Mouse (Mus musculus) MEL (cell line): ENCODE measurements at regions not wholly inside any gene's neighbourhood (a gene's known extent, or its start where the extent isn't known, plus 50 kb on each side); places are given as distances from the start of the nearest gene placed in this dataset.

Experiments
- DNase-seq: peaks from one replicate; pipeline ENCODE4 v3.0.0; 2011; ENCODE audit warnings: low read depth, low spot score
- H3K27ac ChIP-seq: 2 replicates; pipeline ENCODE4 v1.5.1; 2012; ENCODE audit warnings: low read depth, mild to moderate bottlenecking, control low read depth, low read length, moderate library complexity; ENCODE audit not compliant: control insufficient read depth
- H3K27me3 ChIP-seq, 2 experiments: fragments of 150-350 bp in 1 of 2; sonication (generic) in 1 of 2; 2 replicates each; pipeline ENCODE4 v1.6.1; 2012; ENCODE audit warnings: low read length in 2 of 2, mild to moderate bottlenecking in 2 of 2, improper control_type of control experiment in 1 of 2, moderate library complexity in 1 of 2; ENCODE audit not compliant: insufficient read depth in 2 of 2, control insufficient read depth in 1 of 2
- H3K36me3 ChIP-seq, 2 experiments: 2 replicates each; pipeline ENCODE4 v1.6.1; 2012 to 2014; ENCODE audit warnings: low read length in 2 of 2, improper control_type of control experiment in 1 of 2, inconsistent platforms in 1 of 2, mild to moderate bottlenecking in 1 of 2; ENCODE audit not compliant: insufficient read depth in 2 of 2, control insufficient read depth in 1 of 2
- H3K4me1 ChIP-seq, 2 experiments: fragments of 150-350 bp in 1 of 2; sonication (generic) in 1 of 2; 2 replicates each; pipeline ENCODE4 v1.6.1; 2012; ENCODE audit warnings: low read length in 2 of 2, improper control_type of control experiment in 1 of 2, mild to moderate bottlenecking in 1 of 2; ENCODE audit not compliant: insufficient read depth in 2 of 2, control insufficient read depth in 1 of 2
- H3K4me3 ChIP-seq, 2 experiments: fragments of 150-350 bp in 1 of 2; sonication (generic) in 1 of 2; 2 replicates each; pipeline ENCODE4 v1.5.1; 2012; ENCODE audit warnings: low read depth in 2 of 2, low read length in 2 of 2, mild to moderate bottlenecking in 2 of 2, moderate library complexity in 2 of 2, control low read depth in 1 of 2, improper control_type of control experiment in 1 of 2; ENCODE audit not compliant: control insufficient read depth in 1 of 2, insufficient read depth in 1 of 2
- H3K79me2 ChIP-seq: 2 replicates; pipeline ENCODE4 v1.6.1; 2012; ENCODE audit warnings: mild to moderate bottlenecking, low read length, moderate library complexity; ENCODE audit not compliant: control insufficient read depth, poor library complexity, insufficient read depth
- H3K9ac ChIP-seq: 2 replicates; pipeline ENCODE4 v1.6.1; 2012; ENCODE audit warnings: low read depth, mild to moderate bottlenecking, control low read depth, low read length, moderate library complexity; ENCODE audit not compliant: control insufficient read depth, poor library complexity, severe bottlenecking
- H3K9me3 ChIP-seq: fragments of 150-350 bp; sonication (generic); replicated peaks from 2 replicates; pipeline ENCODE4 v1.6.1; 2012; ENCODE audit warnings: mild to moderate bottlenecking, low read length, improper control_type of control experiment, moderate library complexity; ENCODE audit not compliant: insufficient read depth
- BHLHE40 ChIP-seq: IDR thresholded peaks from 2 replicates; pipeline ENCODE4 v1.6.1; 2012; ENCODE audit warnings: low read depth, mild to moderate bottlenecking, inconsistent platforms, low read length, improper control_type of control experiment, borderline replicate concordance
- CHD1 ChIP-seq: IDR thresholded peaks from 2 replicates; pipeline ENCODE4 v1.6.1; 2012; ENCODE audit warnings: low read depth, mild to moderate bottlenecking, inconsistent platforms, low read length, improper control_type of control experiment
- CHD2 ChIP-seq: IDR thresholded peaks from 2 replicates; pipeline ENCODE4 v1.6.1; 2011; ENCODE audit warnings: low read length, improper control_type of control experiment
- CTCF ChIP-seq, 3 experiments: IDR thresholded peaks in 2 of 3; conservative IDR thresholded peaks in 1 of 3; 2 replicates each; pipeline ENCODE4 v1.5.1; 2011 to 2012; ENCODE audit warnings: low read length in 3 of 3, low read depth in 2 of 3, mild to moderate bottlenecking in 2 of 3, improper control_type of control experiment in 1 of 3, inconsistent platforms in 1 of 3, mixed read lengths in 1 of 3, moderate library complexity in 1 of 3; ENCODE audit not compliant: control insufficient read depth in 1 of 3, insufficient read depth in 1 of 3, poor library complexity in 1 of 3, severe bottlenecking in 1 of 3
- E2F4 ChIP-seq: IDR thresholded peaks from 2 replicates; pipeline ENCODE4 v1.6.1; 2011; ENCODE audit warnings: low read depth, low read length, improper control_type of control experiment, borderline replicate concordance
- ELF1 ChIP-seq: IDR thresholded peaks from 2 replicates; pipeline ENCODE4 v1.6.1; 2014; ENCODE audit warnings: low read depth, mild to moderate bottlenecking, inconsistent platforms, low read length, improper control_type of control experiment, moderate library complexity
- EP300 ChIP-seq, 2 experiments: IDR thresholded peaks; 2 replicates each; pipeline ENCODE4 v1.6.1; 2011; ENCODE audit warnings: improper control_type of control experiment in 2 of 2, low read length in 2 of 2, low read depth in 1 of 2, mild to moderate bottlenecking in 1 of 2
- GATA1 ChIP-seq: IDR thresholded peaks from 2 replicates; pipeline ENCODE4 v1.6.1; 2011; ENCODE audit warnings: low read depth, low read length, improper control_type of control experiment
- HCFC1 ChIP-seq: IDR thresholded peaks from 2 replicates; pipeline ENCODE4 v1.6.1; 2012; ENCODE audit warnings: low read depth, mild to moderate bottlenecking, inconsistent platforms, low read length, improper control_type of control experiment, moderate library complexity
- JUND ChIP-seq: IDR thresholded peaks from 2 replicates; pipeline ENCODE4 v1.6.1; 2011; ENCODE audit warnings: low read depth, mild to moderate bottlenecking, improper control_type of control experiment, low read length
- KAT2A ChIP-seq: conservative IDR thresholded peaks from 2 replicates; pipeline ENCODE4 v1.6.1; 2012; ENCODE audit warnings: low read depth, low read length, improper control_type of control experiment, inconsistent platforms
- MAFK ChIP-seq: IDR thresholded peaks from 2 replicates; pipeline ENCODE4 v1.6.1; 2011; ENCODE audit warnings: low read depth, mild to moderate bottlenecking, low read length, improper control_type of control experiment, borderline replicate concordance
- MAZ ChIP-seq: IDR thresholded peaks from 2 replicates; pipeline ENCODE4 v1.6.1; 2012; ENCODE audit warnings: low read depth, mild to moderate bottlenecking, inconsistent platforms, low read length, improper control_type of control experiment
- MEF2A ChIP-seq: IDR thresholded peaks from 2 replicates; pipeline ENCODE4 v1.6.1; 2014; ENCODE audit warnings: low read depth, mild to moderate bottlenecking, inconsistent platforms, low read length, improper control_type of control experiment; ENCODE audit not compliant: poor library complexity, insufficient replicate concordance, severe bottlenecking; ENCODE audit errors: extremely low read depth
- MYB ChIP-seq: IDR thresholded peaks from 2 replicates; pipeline ENCODE4 v1.6.1; 2011; ENCODE audit warnings: mild to moderate bottlenecking, low read depth, low read length, improper control_type of control experiment
- MYC ChIP-seq: IDR thresholded peaks from 2 replicates; pipeline ENCODE4 v1.6.1; 2011; ENCODE audit warnings: low read depth, mild to moderate bottlenecking, low read length, improper control_type of control experiment, moderate library complexity
- NRF1 ChIP-seq: IDR thresholded peaks from 2 replicates; pipeline ENCODE4 v1.6.1; 2014; ENCODE audit warnings: low read depth, mild to moderate bottlenecking, inconsistent platforms, low read length, improper control_type of control experiment, moderate library complexity; ENCODE audit not compliant: poor library complexity, insufficient read depth, severe bottlenecking
- POLR2A ChIP-seq, 2 experiments: IDR thresholded peaks; 2 replicates each; pipeline ENCODE4 v1.6.1; 2011 to 2012; ENCODE audit warnings: low read length in 2 of 2, mild to moderate bottlenecking in 2 of 2, control low read depth in 1 of 2, improper control_type of control experiment in 1 of 2, low read depth in 1 of 2, moderate library complexity in 1 of 2; ENCODE audit not compliant: control insufficient read depth in 1 of 2, insufficient read depth in 1 of 2, poor library complexity in 1 of 2
- POLR2AphosphoS2 ChIP-seq: IDR thresholded peaks from 2 replicates; pipeline ENCODE4 v1.6.1; 2011; ENCODE audit warnings: low read length, improper control_type of control experiment
- RAD21 ChIP-seq: IDR thresholded peaks from 2 replicates; pipeline ENCODE4 v1.6.1; 2011; ENCODE audit warnings: mild to moderate bottlenecking, low read depth, low read length, improper control_type of control experiment
- SIN3A ChIP-seq: IDR thresholded peaks from 2 replicates; pipeline ENCODE4 v1.6.1; 2012; ENCODE audit warnings: low read length, improper control_type of control experiment, inconsistent platforms
- SMC3 ChIP-seq: IDR thresholded peaks from 2 replicates; pipeline ENCODE4 v1.6.1; 2011; ENCODE audit warnings: low read depth, low read length, improper control_type of control experiment
- TAL1 ChIP-seq: IDR thresholded peaks from 2 replicates; pipeline ENCODE4 v1.6.1; 2012; ENCODE audit warnings: mild to moderate bottlenecking, inconsistent platforms, low read length, moderate library complexity, mixed read lengths
- USF1 ChIP-seq: IDR thresholded peaks from 2 replicates; pipeline ENCODE4 v1.6.1; 2014; ENCODE audit warnings: low read depth, mild to moderate bottlenecking, inconsistent platforms, low read length, improper control_type of control experiment, moderate library complexity
- USF2 ChIP-seq, 2 experiments: IDR thresholded peaks; 2 replicates each; pipeline ENCODE4 v1.6.1; 2011 to 2012; ENCODE audit warnings: improper control_type of control experiment in 2 of 2, low read length in 2 of 2, borderline replicate concordance in 1 of 2, inconsistent platforms in 1 of 2, low read depth in 1 of 2, mild to moderate bottlenecking in 1 of 2; ENCODE audit not compliant: insufficient read depth in 1 of 2
- ZC3H11A ChIP-seq: IDR thresholded peaks from 2 replicates; pipeline ENCODE4 v1.6.1; 2012; ENCODE audit warnings: low read depth, mild to moderate bottlenecking, inconsistent platforms, low read length, improper control_type of control experiment
- ZKSCAN1 ChIP-seq: IDR thresholded peaks from 2 replicates; pipeline ENCODE4 v1.6.1; 2012; ENCODE audit warnings: low read depth, mild to moderate bottlenecking, inconsistent platforms, low read length, improper control_type of control experiment, moderate library complexity
- ZNF384 ChIP-seq: IDR thresholded peaks from 2 replicates; pipeline ENCODE4 v1.6.1; 2012; ENCODE audit warnings: low read depth, mild to moderate bottlenecking, inconsistent platforms, low read length, improper control_type of control experiment

DNA sequence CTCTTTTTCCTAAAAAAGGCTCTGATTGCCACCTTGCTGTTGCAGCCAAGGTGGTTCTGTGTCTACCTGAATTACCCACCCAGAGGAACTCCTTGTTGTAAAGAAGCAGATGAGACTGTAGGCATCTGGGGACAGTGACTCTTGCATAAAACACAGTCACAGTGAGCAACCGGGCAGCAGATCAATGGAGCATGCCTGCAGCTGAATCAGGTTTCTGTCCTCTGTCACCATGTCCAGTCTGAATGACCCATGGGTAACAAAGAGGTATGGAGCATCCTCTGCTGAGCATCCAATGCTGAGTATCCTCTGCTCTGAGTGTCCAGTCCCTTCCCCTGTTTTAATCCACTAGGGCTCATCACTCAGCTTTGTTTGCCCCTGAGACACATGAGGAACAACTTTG lies 172.1 kb upstream of the Ankrd50 start:
- Histone ChIP-seq H3K9me3 (no peaks in the 10 kb centered on the region), H3K27ac (no peak overlapping the region), H3K27me3 (no peaks in the 10 kb centered on the region), H3K36me3 (no peaks in the 10 kb centered on the region), H3K79me2 (no peaks in the 10 kb centered on the region), H3K4me3 (no peak overlapping the region), H3K4me1 (no peaks in the 10 kb centered on the region), H3K9ac (no peak overlapping the region)
- TF ChIP-seq RAD21 (no peak), NRF1 (no peak), TAL1 (no peak), MEF2A (no peak), CTCF (IDR thresholded peaks at IDR 0.05 in 2 of 3, conservative IDR thresholded peaks at IDR 0.05 in 1 of 3; ENCODE audit: control insufficient read depth in 1 of 3, insufficient read depth in 1 of 3, low read depth in 2 of 3, low read length in 3 of 3, poor library complexity in 1 of 3, severe bottlenecking in 1 of 3) (no peak), ZC3H11A (no peak), USF1 (no peak), MAZ (no peak), E2F4 (no peak), KAT2A (no peak), USF2 (IDR thresholded peaks at IDR 0.05; ENCODE audit: borderline replicate concordance in 1 of 2, insufficient read depth in 1 of 2, low read depth in 1 of 2, low read length in 2 of 2) (no peak), MYC (no peak), POLR2AphosphoS2 (no peak), CHD2 (no peak), JUND (no peak), MYB (no peak), GATA1 (no peak), BHLHE40 (no peak), EP300 (IDR thresholded peaks at IDR 0.05; ENCODE audit: low read depth in 1 of 2, low read length in 2 of 2) (no peak)
- no peak for DNase-seq

DNA sequence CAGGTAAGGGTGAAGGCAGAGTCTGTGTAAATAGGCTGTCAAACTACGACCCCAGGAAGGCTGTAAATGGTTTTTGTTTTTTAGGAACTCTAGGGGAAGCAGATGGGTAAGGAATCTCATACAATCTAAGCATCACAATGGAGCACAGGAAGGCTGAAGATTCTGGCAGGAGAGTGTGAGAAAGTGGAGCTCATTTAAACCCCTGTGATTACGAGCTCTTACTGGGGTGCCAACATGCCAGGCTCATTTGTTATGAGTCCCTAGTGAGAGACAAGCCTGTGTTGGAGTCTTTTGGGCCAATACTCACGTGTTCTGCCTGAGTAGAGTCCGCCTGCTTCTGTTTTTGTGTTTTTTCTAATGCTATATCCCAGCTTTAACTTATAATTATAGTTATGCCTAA lies 169.3 kb upstream of the Ankrd50 start:
- no peak overlapping the region for H3K27ac ChIP-seq
- no peaks in the 10 kb centered on the region for H3K4me1 ChIP-seq
- H3K36me3 ChIP-seq: no peaks in the 10 kb centered on the region
- no peak overlapping the region for H3K9ac ChIP-seq
- H3K27me3 ChIP-seq: no peaks in the 10 kb centered on the region
- no peaks in the 10 kb centered on the region for H3K9me3 ChIP-seq
- no peak for TF ChIP-seq RAD21
- TF ChIP-seq ZNF384: no peak
- TF ChIP-seq ELF1: no peak
- no peak for TF ChIP-seq TAL1
- no peak for TF ChIP-seq NRF1
- TF ChIP-seq MYC: no peak
- no peak for TF ChIP-seq USF2 (IDR thresholded peaks at IDR 0.05; ENCODE audit: borderline replicate concordance in 1 of 2, insufficient read depth in 1 of 2, low read depth in 1 of 2, low read length in 2 of 2)
- TF ChIP-seq E2F4: no peak
- TF ChIP-seq KAT2A: no peak
- no peak for TF ChIP-seq GATA1
- no peak for TF ChIP-seq POLR2A (IDR thresholded peaks at IDR 0.05; ENCODE audit: control insufficient read depth in 1 of 2, insufficient read depth in 1 of 2, low read depth in 1 of 2, low read length in 2 of 2, poor library complexity in 1 of 2)
- TF ChIP-seq HCFC1: no peak
- no peak for TF ChIP-seq BHLHE40
- TF ChIP-seq ZKSCAN1: no peak
- TF ChIP-seq MAZ: no peak
- TF ChIP-seq SMC3: no peak
- TF ChIP-seq MAFK: no peak
- no peak for TF ChIP-seq SIN3A
- no peak for TF ChIP-seq MYB
- TF ChIP-seq CHD1: no peak
- no peaks in the 10 kb centered on the region for H3K79me2 ChIP-seq
- DNase-seq: no peak
- H3K4me3 ChIP-seq: no peak overlapping the region
